Mouse (Mus musculus) testis, adult 2 months (tissue): ENCODE results near the gene Mier3.

Experiments used
- CTCF ChIP-seq: fragments of 200-500 bp; IDR thresholded peaks from 2 replicates; pipeline ENCODE4 v1.5.1; 2012; ENCODE audit warnings: low read depth, mild to moderate bottlenecking, inconsistent platforms, low read length, moderate library complexity; ENCODE audit not compliant: control insufficient read depth, insufficient read depth, insufficient replicate concordance
- POLR2A ChIP-seq: fragments of 200-500 bp; IDR thresholded peaks from 2 replicates; pipeline ENCODE4 v1.6.1; 2012; ENCODE audit warnings: low read depth, mild to moderate bottlenecking, inconsistent platforms, low read length, moderate library complexity; ENCODE audit not compliant: control insufficient read depth

GRCm38 (mm10) chr13:111684056-111684625, 3.4 kb downstream of the Mier3 start:
- TF ChIP-seq CTCF = no peak
- TF ChIP-seq POLR2A = no peak
